Mouse (Mus musculus): ENCODE results near the gene Adh1. TPM values are rescaled to one million over a fixed set of nuclear protein-coding genes. Genes with fewer than 3 reads are reported as not detected.

The Adh1 gene
- polyA plus RNA-seq (2016; fragmentation: Nextera tagmentation; extraction: Ambion mirVana): 1.4 and 1.6 TPM in 2 replicates

DNA sequence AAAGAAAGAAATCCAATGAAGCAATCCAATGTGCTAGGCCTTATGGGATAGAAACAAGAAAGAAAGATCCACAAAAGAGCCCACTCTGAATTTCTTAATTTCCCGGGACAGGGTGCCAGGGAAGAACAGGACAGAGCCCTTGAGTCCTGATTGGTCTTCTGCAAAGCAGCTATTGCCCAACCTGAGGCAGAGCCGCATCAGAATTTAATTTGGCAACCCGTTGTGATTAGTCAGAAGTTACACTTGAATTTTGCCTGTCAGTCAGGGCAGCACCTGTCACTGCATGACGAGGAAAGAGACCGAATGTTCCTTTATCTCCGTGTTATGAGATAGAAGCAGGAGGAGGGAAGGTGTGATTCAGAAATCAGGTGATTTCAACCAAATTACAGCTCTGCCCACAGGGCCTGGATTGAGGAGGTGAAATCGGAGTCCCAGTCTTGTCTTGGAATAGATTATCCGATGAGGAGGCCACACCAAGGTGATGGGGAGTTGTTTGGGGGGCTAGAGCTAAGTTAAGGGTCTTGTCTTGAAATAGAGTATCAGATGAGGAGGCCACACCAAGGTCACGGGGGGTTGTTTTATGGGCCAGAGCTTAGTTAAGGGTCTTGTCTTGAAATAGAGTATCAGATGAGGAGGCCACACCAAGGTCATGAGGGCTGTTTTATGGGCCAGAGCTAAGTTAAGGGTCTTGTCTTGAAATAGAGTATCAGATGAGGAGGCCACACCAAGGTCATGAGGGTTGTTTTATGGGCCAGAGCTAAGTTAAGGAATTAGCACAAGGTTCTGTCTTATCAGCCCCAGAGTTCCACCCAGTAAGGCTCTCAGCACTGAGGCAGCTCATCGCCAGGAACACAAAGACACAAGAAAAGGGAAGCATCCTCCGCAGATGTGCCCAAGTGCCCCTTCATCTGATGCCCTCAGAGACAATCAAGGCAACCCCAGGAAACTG lies at the start of gene Adh1:
Gene Adh1 (plus strand): TSS at position 271 of the 949 bp plus-strand sequence.
- 0 out of 2 replicates have a peak, but pooled peaks cover 2% of the 10 kb centered on the region for H3K4me1 ChIP-seq (replicated peaks)
- no peak within 1 kb of the TSS for H3K27ac ChIP-seq (ENCODE audit: poor library complexity, severe bottlenecking)
- H3K27me3 ChIP-seq (replicated peaks): no peaks in the 10 kb centered on the region
- 74% methylated on average over 11 of the region's 11 CpGs for WGBS
- ATAC-seq (ENCODE audit: insufficient number of reproducible peaks, low FRiP score): no peak
- H3K9ac ChIP-seq: no peak within 1 kb of the TSS
- no peaks in the 10 kb centered on the region for H3K9me3 ChIP-seq (replicated peaks)
- H3K4me2 ChIP-seq: no peak within 1 kb of the TSS
- no peaks in the 10 kb centered on the region for H3K36me3 ChIP-seq
- no peak within 1 kb of the TSS for H3K4me3 ChIP-seq

DNA sequence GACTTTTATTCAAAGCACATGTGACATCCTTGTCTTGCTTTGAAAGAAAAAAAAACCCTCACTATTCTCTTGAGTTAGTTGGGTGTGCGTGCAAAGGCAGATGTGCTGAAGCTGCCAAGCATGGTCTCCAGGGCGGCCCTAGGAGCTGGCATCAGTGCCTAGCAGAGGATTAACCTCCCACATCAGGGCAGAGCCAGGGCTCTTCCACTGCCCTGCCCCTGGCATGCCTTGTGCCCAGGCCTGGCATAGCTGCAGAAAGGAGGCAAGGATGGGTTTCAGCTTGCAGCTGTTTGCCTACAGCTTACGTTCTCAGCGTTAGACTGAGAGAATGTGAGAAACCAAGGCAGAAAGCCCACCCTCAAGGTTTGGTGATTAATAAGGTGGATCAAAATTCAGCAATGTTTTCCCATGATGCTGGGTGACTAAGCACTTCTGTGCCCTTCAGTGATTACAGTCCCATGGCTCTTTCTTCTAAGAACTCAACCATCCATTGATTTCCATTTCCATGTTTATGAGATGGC lies 48.3 kb upstream of the Adh1 start:
- H3K27me3 ChIP-seq (replicated peaks): no peaks in the 10 kb centered on the region
- no peaks in the 10 kb centered on the region for H3K4me1 ChIP-seq (replicated peaks)
- no peak for ATAC-seq (ENCODE audit: insufficient number of reproducible peaks, low FRiP score)
- H3K27ac ChIP-seq (ENCODE audit: poor library complexity, severe bottlenecking): no peak overlapping the region
- 87% methylated on average over 4 of the region's 4 CpGs for WGBS
- H3K4me3 ChIP-seq: no peak overlapping the region
- no peak overlapping the region for H3K4me2 ChIP-seq
- H3K9ac ChIP-seq: no peak overlapping the region
- 0 out of 2 replicates have a peak, but pooled peaks cover 5% of the 10 kb centered on the region for H3K9me3 ChIP-seq (replicated peaks)
- H3K36me3 ChIP-seq: no peaks in the 10 kb centered on the region

DNA sequence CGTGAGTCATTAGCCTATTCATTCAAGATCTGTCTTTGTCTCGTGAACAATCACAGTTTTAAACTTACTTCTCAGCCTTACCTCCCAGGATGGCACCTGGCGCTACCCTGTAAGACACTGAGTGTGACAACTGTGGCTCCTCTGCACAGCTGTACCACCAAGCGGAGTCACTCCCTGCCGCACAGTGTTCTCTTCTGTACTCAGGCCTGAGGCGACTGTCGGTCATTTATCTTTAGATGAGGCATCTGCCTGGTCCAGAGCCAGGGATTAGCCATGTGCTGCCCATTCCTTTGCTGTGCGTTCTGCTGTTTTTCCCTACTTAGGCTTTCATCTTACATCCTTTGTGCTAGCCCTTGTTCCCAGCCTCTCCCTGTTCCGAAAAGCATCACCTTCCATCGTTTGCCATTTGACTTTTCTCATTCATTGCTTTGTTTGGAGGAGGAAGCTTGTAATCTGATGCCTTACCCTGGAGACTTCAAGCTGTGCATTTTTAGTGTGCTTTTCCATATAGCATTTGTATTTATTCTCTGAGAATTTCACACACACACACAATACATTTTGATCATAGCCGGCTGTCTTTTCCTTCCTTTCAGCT lies 45.3 kb upstream of the Adh1 start:
- Histone ChIP-seq H3K27ac (ENCODE audit: poor library complexity, severe bottlenecking) (no peak overlapping the region), H3K36me3 (no peaks in the 10 kb centered on the region), H3K4me1 (replicated peaks) (no peaks in the 10 kb centered on the region), H3K4me3 (no peak overlapping the region), H3K9me3 (replicated peaks) (0 out of 2 replicates have a peak, but pooled peaks cover 5% of the 10 kb centered on the region), H3K9ac (no peak overlapping the region), H3K4me2 (no peak overlapping the region), H3K27me3 (replicated peaks) (no peaks in the 10 kb centered on the region)
- WGBS: 61% methylated on average over 11 of the region's 11 CpGs
- no peak for ATAC-seq (ENCODE audit: insufficient number of reproducible peaks, low FRiP score)

DNA sequence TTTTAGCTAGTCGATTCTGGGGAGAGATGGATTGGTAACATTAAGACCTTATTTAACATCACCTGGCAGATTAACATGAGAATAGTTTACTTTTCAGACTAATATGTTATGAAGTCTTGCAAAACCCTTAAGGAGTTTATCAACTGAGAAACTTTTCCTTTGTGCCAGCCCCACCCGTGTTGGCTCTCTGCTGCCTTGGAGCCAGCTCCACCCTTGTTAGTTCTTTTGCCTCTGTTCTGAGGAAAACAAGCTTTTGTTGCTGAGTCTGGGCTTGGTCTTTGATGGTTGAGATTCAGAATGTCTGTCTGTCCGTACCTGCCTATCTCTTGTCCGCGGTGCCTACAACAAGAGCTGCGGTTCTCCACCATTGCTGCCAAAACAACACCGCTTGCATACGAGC lies 44.7 kb upstream of the Adh1 start:
- H3K4me1 ChIP-seq (replicated peaks): no peaks in the 10 kb centered on the region
- H3K4me3 ChIP-seq: no peak overlapping the region
- no peak overlapping the region for H3K4me2 ChIP-seq
- no peak overlapping the region for H3K27ac ChIP-seq (ENCODE audit: poor library complexity, severe bottlenecking)
- 84% methylated on average over 8 of the region's 8 CpGs for WGBS
- no peak overlapping the region for H3K9ac ChIP-seq
- no peak for ATAC-seq (ENCODE audit: insufficient number of reproducible peaks, low FRiP score)
- 0 out of 2 replicates have a peak, but pooled peaks cover 5% of the 10 kb centered on the region for H3K9me3 ChIP-seq (replicated peaks)
- no peaks in the 10 kb centered on the region for H3K36me3 ChIP-seq
- H3K27me3 ChIP-seq (replicated peaks): no peaks in the 10 kb centered on the region

DNA sequence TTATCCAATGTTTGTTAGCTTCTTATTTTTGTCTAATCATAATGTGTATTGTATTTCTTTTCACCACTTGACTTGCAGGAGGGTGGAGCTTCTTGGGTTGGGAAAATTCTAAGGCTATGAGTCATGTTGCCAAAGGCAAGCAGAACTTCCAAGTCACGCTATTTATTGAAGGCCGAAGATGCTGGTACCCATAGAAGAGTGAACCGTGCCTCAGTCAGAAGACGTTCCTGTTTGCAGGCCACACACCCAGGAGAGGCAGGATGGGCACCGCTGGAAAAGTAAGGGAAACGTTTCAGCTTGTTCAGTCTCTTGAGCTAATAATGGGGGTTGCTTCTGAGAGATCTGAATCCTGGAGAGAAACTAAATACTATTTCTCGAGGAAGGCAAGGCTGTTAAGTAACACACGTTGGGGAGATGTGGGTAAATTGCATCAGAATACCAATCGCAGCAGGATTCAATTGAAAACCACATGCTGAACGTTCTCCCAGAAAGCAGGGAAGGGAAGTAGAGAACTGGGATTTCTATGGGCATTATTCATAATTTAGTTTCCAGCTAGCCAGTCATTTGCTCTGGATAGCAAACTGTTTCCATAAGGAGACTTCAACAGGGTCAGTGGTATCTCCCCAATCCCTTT lies 43.0 kb upstream of the Adh1 start, which contains the start of gene Adh7:
Gene Adh7 (plus strand): TSS at position 130 of the 634 bp plus-strand sequence.
- Histone ChIP-seq H3K4me1 (replicated peaks) (no peaks in the 10 kb centered on the region), H3K27ac (ENCODE audit: poor library complexity, severe bottlenecking) (no peak within 1 kb of the TSS), H3K27me3 (replicated peaks) (no peaks in the 10 kb centered on the region), H3K4me3 (no peak within 1 kb of the TSS), H3K36me3 (no peaks in the 10 kb centered on the region), H3K9ac (no peak within 1 kb of the TSS), H3K9me3 (replicated peaks) (0 out of 2 replicates have a peak, but pooled peaks cover 5% of the 10 kb centered on the region), H3K4me2 (no peak within 1 kb of the TSS)
- ATAC-seq (ENCODE audit: insufficient number of reproducible peaks, low FRiP score): no peak
- WGBS: 76% methylated on average over 10 of the region's 10 CpGs

DNA sequence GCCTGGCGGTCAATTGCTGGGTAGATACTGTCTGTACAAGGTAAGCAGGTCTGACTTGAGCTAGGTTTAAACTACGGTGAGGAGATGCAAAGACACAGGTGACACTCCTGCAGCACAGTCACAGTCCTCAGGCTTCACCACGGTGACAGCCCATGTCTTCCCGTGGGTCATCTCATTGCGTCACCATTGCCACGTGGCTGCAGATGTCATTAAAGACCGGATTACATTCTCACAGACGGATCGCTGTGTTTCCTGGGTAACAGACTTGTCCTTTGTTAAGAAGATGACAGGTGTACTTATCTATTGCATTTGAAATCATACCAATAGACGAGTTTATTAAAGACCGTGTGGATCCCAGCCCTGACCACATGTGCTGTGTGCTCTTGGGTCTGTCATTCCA lies 39.7 kb upstream of the Adh1 start:
- ATAC-seq (ENCODE audit: insufficient number of reproducible peaks, low FRiP score): no peak
- Histone ChIP-seq H3K4me2 (no peak overlapping the region), H3K4me1 (replicated peaks) (no peaks in the 10 kb centered on the region; the same call in 1 of the 2 replicates), H3K9me3 (replicated peaks) (no peaks in the 10 kb centered on the region), H3K4me3 (no peak overlapping the region), H3K9ac (no peak overlapping the region), H3K27me3 (replicated peaks) (no peaks in the 10 kb centered on the region), H3K36me3 (no peaks in the 10 kb centered on the region), H3K27ac (ENCODE audit: poor library complexity, severe bottlenecking) (no peak overlapping the region)
- 85% methylated on average over 11 of the region's 11 CpGs for WGBS

DNA sequence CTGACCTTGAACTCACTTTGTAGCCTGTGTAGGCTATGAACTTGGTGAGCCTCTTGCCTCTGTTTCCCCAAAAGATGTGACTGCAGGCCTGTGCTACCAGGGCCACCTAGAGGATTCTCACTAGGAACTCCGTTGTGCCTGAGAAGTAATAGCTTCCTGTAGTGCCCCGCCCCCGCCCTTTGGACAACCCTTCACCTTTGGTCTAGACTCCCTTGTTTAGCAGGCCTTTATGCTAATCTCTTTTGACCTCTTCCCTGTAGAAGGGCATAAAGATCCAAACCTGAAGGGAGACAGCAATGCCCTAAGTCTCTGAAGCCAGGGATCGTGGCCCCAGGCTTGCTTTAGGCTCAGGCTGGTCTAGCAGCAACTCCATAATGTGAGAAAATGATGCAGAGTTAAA lies 38.3 kb upstream of the Adh1 start:
- Histone ChIP-seq H3K4me2 (no peak overlapping the region), H3K4me3 (no peak overlapping the region), H3K9ac (no peak overlapping the region), H3K36me3 (no peaks in the 10 kb centered on the region), H3K27me3 (replicated peaks) (no peaks in the 10 kb centered on the region), H3K9me3 (replicated peaks) (no peaks in the 10 kb centered on the region), H3K4me1 (replicated peaks) (no peaks in the 10 kb centered on the region; the same call in 1 of the 2 replicates), H3K27ac (ENCODE audit: poor library complexity, severe bottlenecking) (no peak overlapping the region)
- ATAC-seq (ENCODE audit: insufficient number of reproducible peaks, low FRiP score): no peak
- 57% methylated on average over 4 of the region's 4 CpGs for WGBS

DNA sequence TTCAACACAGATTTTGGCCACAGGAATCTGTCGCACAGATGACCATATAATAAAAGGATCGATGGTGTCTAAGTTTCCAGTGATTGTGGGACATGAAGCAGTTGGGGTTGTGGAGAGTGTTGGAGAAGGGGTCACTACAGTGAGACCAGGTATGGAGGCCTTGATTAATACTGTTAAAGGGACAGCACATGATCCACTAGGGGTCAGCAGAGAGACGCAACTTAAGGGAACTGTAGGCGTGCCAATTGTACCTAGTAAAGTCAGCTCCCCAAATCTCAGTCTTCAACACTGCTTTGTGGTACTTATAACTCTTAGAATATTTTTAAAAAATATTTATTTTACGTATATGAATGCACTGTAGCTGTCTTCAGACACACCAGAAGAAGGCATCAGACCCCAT lies 37.8 kb upstream of the Adh1 start:
- WGBS: 44% methylated on average over 5 of the region's 5 CpGs
- Histone ChIP-seq H3K4me1 (replicated peaks) (no peaks in the 10 kb centered on the region; the same call in 1 of the 2 replicates), H3K4me3 (no peak overlapping the region), H3K9ac (no peak overlapping the region), H3K27me3 (replicated peaks) (no peaks in the 10 kb centered on the region), H3K4me2 (no peak overlapping the region), H3K9me3 (replicated peaks) (no peaks in the 10 kb centered on the region), H3K27ac (ENCODE audit: poor library complexity, severe bottlenecking) (no peak overlapping the region), H3K36me3 (no peaks in the 10 kb centered on the region)
- ATAC-seq (ENCODE audit: insufficient number of reproducible peaks, low FRiP score): no peak

DNA sequence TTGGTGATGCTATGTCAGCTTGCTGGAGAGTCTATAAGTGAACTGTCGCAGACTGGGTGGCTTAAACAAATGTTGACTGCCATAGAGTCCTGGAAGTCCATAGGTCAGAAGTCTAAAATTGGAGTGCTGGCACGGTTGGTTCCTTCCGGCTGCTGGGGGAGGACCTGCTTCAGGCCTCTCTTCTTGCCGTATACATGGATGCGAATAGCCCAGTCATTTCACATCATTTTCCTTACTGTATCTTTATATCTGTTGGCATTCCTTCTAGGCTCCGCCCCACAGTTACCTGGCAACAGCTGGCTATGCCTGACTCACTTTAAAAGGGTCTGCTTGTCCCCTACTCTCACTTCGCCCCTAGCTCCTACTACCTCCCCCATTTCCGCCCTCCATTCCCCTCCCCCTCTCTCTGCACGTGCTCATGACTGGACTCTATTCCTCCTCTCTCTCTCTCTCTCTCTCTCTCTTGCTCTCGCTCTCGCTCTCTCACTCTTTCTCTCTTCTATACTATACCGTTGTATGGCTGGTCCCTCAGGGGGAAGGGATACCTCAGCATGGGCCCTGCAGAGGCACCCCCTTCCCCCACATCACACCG lies 36.3 kb upstream of the Adh1 start:
- no peak overlapping the region for H3K4me3 ChIP-seq
- H3K4me1 ChIP-seq (replicated peaks): no peaks in the 10 kb centered on the region; the same call in 1 of the 2 replicates
- H3K27me3 ChIP-seq (replicated peaks): no peaks in the 10 kb centered on the region
- H3K4me2 ChIP-seq: no peak overlapping the region
- H3K9me3 ChIP-seq (replicated peaks): no peaks in the 10 kb centered on the region
- H3K27ac ChIP-seq (ENCODE audit: poor library complexity, severe bottlenecking): no peak overlapping the region
- H3K36me3 ChIP-seq: no peaks in the 10 kb centered on the region
- ATAC-seq (ENCODE audit: insufficient number of reproducible peaks, low FRiP score): no peak
- 79% methylated on average over 13 of the region's 13 CpGs for WGBS
- H3K9ac ChIP-seq: no peak overlapping the region

DNA sequence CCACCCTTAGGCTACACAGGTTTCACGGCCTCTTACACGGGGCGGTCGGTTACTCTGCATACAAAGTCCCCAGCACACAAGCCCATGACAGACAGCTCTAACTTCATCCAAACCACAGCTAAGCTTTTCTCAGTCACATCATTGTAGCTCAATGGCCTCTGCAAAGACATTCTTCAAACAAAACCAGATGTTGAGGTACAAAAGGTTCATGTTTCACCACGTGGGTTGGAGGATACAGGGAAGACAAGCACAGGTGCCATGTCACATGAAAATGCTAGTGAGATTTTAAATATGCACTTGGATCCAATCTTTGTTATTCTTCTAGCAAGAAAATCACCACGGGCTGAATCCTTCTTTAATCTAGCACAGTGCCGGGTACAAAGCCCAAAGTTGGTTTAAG lies 35.5 kb upstream of the Adh1 start:
- no peak for ATAC-seq (ENCODE audit: insufficient number of reproducible peaks, low FRiP score)
- H3K27ac ChIP-seq (ENCODE audit: poor library complexity, severe bottlenecking): no peak overlapping the region
- 71% methylated on average over 7 of the region's 7 CpGs for WGBS
- H3K9me3 ChIP-seq (replicated peaks): no peaks in the 10 kb centered on the region
- no peaks in the 10 kb centered on the region; the same call in 1 of the 2 replicates for H3K4me1 ChIP-seq (replicated peaks)
- H3K4me3 ChIP-seq: no peak overlapping the region
- H3K9ac ChIP-seq: no peak overlapping the region
- H3K27me3 ChIP-seq (replicated peaks): no peaks in the 10 kb centered on the region
- no peaks in the 10 kb centered on the region for H3K36me3 ChIP-seq
- H3K4me2 ChIP-seq: no peak overlapping the region
